ENCODE assay signal across 8 mouse cellular contexts in the genomic region with DNA sequence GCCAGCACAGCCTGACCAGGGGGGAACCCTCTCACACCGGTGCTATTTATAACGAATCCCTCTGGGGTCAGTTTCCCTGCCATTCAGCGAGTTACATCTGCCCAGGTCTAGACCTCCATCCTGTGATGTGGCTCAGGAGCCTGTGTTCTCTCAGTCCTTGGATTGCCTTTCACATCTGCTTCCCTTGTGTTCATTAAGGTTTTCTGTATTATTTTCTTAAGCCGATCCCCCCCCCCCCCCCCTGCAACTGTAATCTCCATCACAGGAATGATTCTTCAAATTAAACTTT. TPM values are rescaled to one million over a fixed set of nuclear protein-coding genes. Genes with fewer than 3 reads are reported as not detected.
A peak's percentile ranks its signal among the peaks of the same experiment; 100 is the strongest.
DNase-seq lines count a peak whose midpoint lies in the region; ATAC-seq and TF ChIP-seq lines count a peak whose summit lies in the region.

No protein-coding gene starts in this region.

- peak overlapping the region; percentile 48 for H3K4me2 ChIP-seq in lung, embryonic 14.5 days

- no peak for DNase-seq in lung, embryonic 14.5 days
- no peak for DNase-seq in lung, postnatal 10 days
- DNase-seq in limb, embryonic 10.5 days (ENCODE audit: low spot score): no peak
- DNase-seq in spleen, postnatal 14 days (ENCODE audit: low spot score in 2 of 2): no peak
- DNase-seq in thymus, postnatal 36 days: no peak
- DNase-seq in spleen, adult 12 weeks (ENCODE audit: low spot score): no peak

- TF ChIP-seq POLR2A in olfactory bulb, adult 2 months (IDR thresholded peaks at IDR 0.05; ENCODE audit: insufficient read depth, low read depth, low read length): no peak

- ATAC-seq in lung, embryonic 14.5 days (ENCODE audit: insufficient read depth): no peak; the same call in 1 of the 2 replicates
- peak; percentile 54 for ATAC-seq in erythroblast, adult 5-6 weeks (replicated peaks; ENCODE audit: low FRiP score, poor library complexity, severe bottlenecking)

- TF ChIP-seq CTCF in lung, embryonic 14.5 days (IDR thresholded peaks at IDR 0.05; ENCODE audit: low read depth): no peak
- TF ChIP-seq CTCF in olfactory bulb, adult 2 months (IDR thresholded peaks at IDR 0.05; ENCODE audit: insufficient read depth, low read depth, low read length): peak; percentile 2; the same call in 1 of the 2 replicates

- 15% methylated on average over 4 of the region's 4 CpGs for WGBS in lung, embryonic 14.5 days
- WGBS in limb, embryonic 10.5 days: 26% methylated on average over 4 of the region's 4 CpGs
- 15% methylated on average over 4 of the region's 4 CpGs for WGBS in olfactory bulb, adult 2 months

- no peaks in the 10 kb centered on the region for H3K9me3 ChIP-seq in lung, embryonic 14.5 days (ENCODE audit: low read depth, low read length)
- no peaks in the 10 kb centered on the region for H3K9me3 ChIP-seq in limb, embryonic 10.5 days (replicated peaks)

- H3K9ac ChIP-seq in lung, embryonic 14.5 days: no peak overlapping the region

- no peaks in the 10 kb centered on the region for H3K36me3 ChIP-seq in lung, embryonic 14.5 days (ENCODE audit: insufficient read depth)
- H3K36me3 ChIP-seq in limb, embryonic 10.5 days: no peaks in the 10 kb centered on the region

- H3K4me1 ChIP-seq in lung, embryonic 14.5 days (ENCODE audit: insufficient read depth): no peaks in the 10 kb centered on the region
- peaks cover 6% of the 10 kb centered on the region; the same call in 1 of the 2 replicates for H3K4me1 ChIP-seq in limb, embryonic 10.5 days
- no peaks in the 10 kb centered on the region; the same call in 1 of the 2 replicates for H3K4me1 ChIP-seq in olfactory bulb, adult 2 months (ENCODE audit: control insufficient read depth, insufficient read depth, low read length)

- no peak overlapping the region for H3K4me3 ChIP-seq in lung, embryonic 14.5 days (ENCODE audit: low read depth, low read length)
- H3K4me3 ChIP-seq in limb, embryonic 10.5 days: peak overlapping the region; percentile 10; the same call in 1 of the 2 replicates
- peak overlapping the region; percentile 50 for H3K4me3 ChIP-seq in olfactory bulb, adult 2 months (ENCODE audit: insufficient read depth, low read depth, low read length)

- H3K27me3 ChIP-seq in lung, embryonic 14.5 days (ENCODE audit: insufficient read depth, low read length): no peaks in the 10 kb centered on the region
- H3K27me3 ChIP-seq in limb, embryonic 10.5 days (ENCODE audit: low read depth, poor library complexity, severe bottlenecking): no peaks in the 10 kb centered on the region

- no peak overlapping the region for H3K27ac ChIP-seq in lung, embryonic 14.5 days (ENCODE audit: low read depth)
- H3K27ac ChIP-seq in limb, embryonic 10.5 days: 0 out of 2 replicates have a peak overlapping the region, but pooled peaks have one; percentile 4
- no peak overlapping the region for H3K27ac ChIP-seq in olfactory bulb, adult 2 months (ENCODE audit: insufficient read depth, low read depth, low read length)

RNA-seq across cellular contexts. Expression of a gene that starts 22.1 kb away (rescaled TPM):
- 69.9 and 71.3 TPM in 2 replicates for polyA plus RNA-seq in lung, embryonic 14.5 days (2014; fragmentation: Nextera tagmentation; extraction: Ambion mirVana)
- total RNA-seq in erythroblast, adult 5-6 weeks (2015; ENCODE audit: low replicate concordance): 9.4 TPM in 1 of 2 replicates, not detected in the other
- total RNA-seq in erythroblast, adult 5-6 weeks (2017; ENCODE audit: low replicate concordance): 1.4 and 7.4 TPM in 2 replicates
- 67.4 and 75.2 TPM in 2 replicates for polyA plus RNA-seq in limb, embryonic 10.5 days (2016; fragmentation: Nextera tagmentation; extraction: Ambion mirVana)
- polyA plus RNA-seq in olfactory bulb, adult 2 months (2012; ENCODE audit: insufficient read depth, insufficient read length, low replicate concordance, missing spikeins): not detected in 2 replicates
